Mouse (Mus musculus) small intestine, adult 2 months (tissue): ENCODE data around the gene Poln.

Experiments used
- CTCF ChIP-seq: fragments of 200-500 bp; IDR thresholded peaks from 2 replicates; pipeline ENCODE4 v1.5.1; 2012; ENCODE audit warnings: low read depth, mild to moderate bottlenecking, control low read depth, inconsistent platforms, low read length, moderate library complexity, mixed read lengths; ENCODE audit not compliant: insufficient replicate concordance, insufficient read length; ENCODE audit errors: extremely low read depth
- POLR2A ChIP-seq: fragments of 200-500 bp; IDR thresholded peaks from 2 replicates; pipeline ENCODE4 v1.6.1; 2012; ENCODE audit warnings: low read depth, mild to moderate bottlenecking, control low read depth, inconsistent platforms, low read length, moderate library complexity

- TF ChIP-seq CTCF (no peak), POLR2A (no peak)
Observed at GRCm38 (mm10) chr5:34001401-34001800, 167.8 kb downstream of the Poln start.
